Mouse (Mus musculus) heart, embryonic 15.5 days (tissue): ENCODE results near the gene Myh7. TPM values are rescaled to one million over a fixed set of nuclear protein-coding genes. Genes with fewer than 3 reads are reported as not detected.
A peak's percentile ranks its signal among the peaks of the same experiment; 100 is the strongest.

ENCODE experiments used
- ATAC-seq: fragments of 200-750 bp; cut with Nextera tagmentation; replicated peaks from 2 replicates; pipeline ENCODE4 v1.8.0; 2017; ENCODE audit warnings: low read depth, moderate TSS enrichment; ENCODE audit not compliant: insufficient number of reproducible peaks, insufficient read depth, low FRiP score
- H3K27ac ChIP-seq: fragments of 300-500 bp; sonication (generic); 2 replicates; pipeline ENCODE4 v1.5.1; 2015; ENCODE audit warnings: mild to moderate bottlenecking, inconsistent platforms
- H3K27me3 ChIP-seq: fragments of 300-500 bp; sonication (generic); 2 replicates; pipeline ENCODE4 v1.6.1; 2015; ENCODE audit warnings: inconsistent platforms
- H3K36me3 ChIP-seq: fragments of 300-500 bp; sonication (generic); 2 replicates; pipeline ENCODE4 v1.6.1; 2015; ENCODE audit warnings: mild to moderate bottlenecking, inconsistent platforms
- H3K4me1 ChIP-seq: fragments of 300-500 bp; sonication (generic); replicated peaks from 2 replicates; pipeline ENCODE4 v1.6.1; 2015; ENCODE audit warnings: inconsistent platforms
- H3K4me2 ChIP-seq: fragments of 300-500 bp; sonication (generic); 2 replicates; pipeline ENCODE4 v1.6.1; 2015; ENCODE audit warnings: inconsistent platforms, mild to moderate bottlenecking, moderate library complexity
- H3K4me3 ChIP-seq: fragments of 300-500 bp; sonication (generic); 2 replicates; pipeline ENCODE4 v1.5.1; 2015; ENCODE audit warnings: mild to moderate bottlenecking, inconsistent platforms
- H3K9ac ChIP-seq: fragments of 300-500 bp; sonication (generic); 2 replicates; pipeline ENCODE4 v1.6.1; 2015; ENCODE audit warnings: mild to moderate bottlenecking, inconsistent platforms
- H3K9me3 ChIP-seq: fragments of 300-500 bp; sonication (generic); replicated peaks from 2 replicates; pipeline ENCODE4 v1.6.1; 2016; ENCODE audit warnings: inconsistent platforms
- WGBS: fragments of 180-500 bp; shearing (Covaris S2); methylation state at CpG from one replicate; pipeline ENCODE4 v1.1.7; 2015; ENCODE audit warnings: mixed read lengths; 5-methylcytosine and 5-hydroxymethylcytosine counted together
- polyA plus RNA-seq: library from polyadenylated mRNA; unstranded; fragments of >200 nt; fragmentation: Nextera tagmentation; extraction: Ambion mirVana; gene quantifications from 2 replicates; pipeline ENCODE4 v1.2.1, GENCODE M21; 2015

Gene Myh7
- polyA plus RNA-seq, 1 experiment from 2014 or later = 4,914 TPM

- H3K9ac ChIP-seq = no peak overlapping the region
- H3K27ac ChIP-seq = no peak overlapping the region
- no peaks in the 10 kb centered on the region for H3K27me3 ChIP-seq
- peaks cover 48% of the 10 kb centered on the region for H3K36me3 ChIP-seq
- no peaks in the 10 kb centered on the region for H3K9me3 ChIP-seq
- ATAC-seq = no peak
- no peak overlapping the region for H3K4me3 ChIP-seq
- H3K4me2 ChIP-seq = no peak overlapping the region
- WGBS = 80% methylated on average over 8 of the region's 8 CpGs
- H3K4me1 ChIP-seq = peaks cover 4% of the 10 kb centered on the region; the same call in 1 of the 2 replicates
These were observed 51.9 kb downstream of the Myh7 start for GRCm38 (mm10) chr14:54942479-54942878.

GRCm38 (mm10) chr14:54941024-54941978, 53.1 kb downstream of the Myh7 start:
- Histone ChIP-seq H3K27me3 (no peaks in the 10 kb centered on the region; the same call in 1 of the 2 replicates), H3K4me2 (no peak overlapping the region), H3K9me3 (no peaks in the 10 kb centered on the region), H3K36me3 (peaks cover 40% of the 10 kb centered on the region), H3K4me1 (peaks cover 11% of the 10 kb centered on the region), H3K27ac (no peak overlapping the region), H3K9ac (no peak overlapping the region), H3K4me3 (no peak overlapping the region)
- WGBS = 58% methylated on average over 13 of the region's 13 CpGs
- ATAC-seq = no peak

- H3K27ac ChIP-seq = peak overlapping the region; percentile 58
- peak overlapping the region; percentile 24; the same call in 1 of the 2 replicates for H3K9ac ChIP-seq
- peaks cover 7% of the 10 kb centered on the region for H3K4me1 ChIP-seq
- no peak for ATAC-seq
- H3K9me3 ChIP-seq = no peaks in the 10 kb centered on the region
- 54% methylated on average over 3 of the region's 3 CpGs for WGBS
- H3K27me3 ChIP-seq = no peaks in the 10 kb centered on the region; the same call in 1 of the 2 replicates
- H3K36me3 ChIP-seq = peaks cover 36% of the 10 kb centered on the region
- H3K4me2 ChIP-seq = no peak overlapping the region
- no peak overlapping the region for H3K4me3 ChIP-seq
These were observed 54.3 kb downstream of the Myh7 start for GRCm38 (mm10) chr14:54940176-54940530.

GRCm38 (mm10) chr14:54939434-54940175, 54.8 kb downstream of the Myh7 start:
- peaks cover 32% of the 10 kb centered on the region for H3K36me3 ChIP-seq

GRCm38 (mm10) chr14:54938431-54939219, 55.8 kb downstream of the Myh7 start:
- Histone ChIP-seq H3K4me2 (no peak overlapping the region), H3K9ac (no peak overlapping the region), H3K9me3 (no peaks in the 10 kb centered on the region), H3K4me1 (peaks cover 7% of the 10 kb centered on the region), H3K4me3 (no peak overlapping the region), H3K36me3 (peaks cover 27% of the 10 kb centered on the region), H3K27ac (0 out of 2 replicates have a peak overlapping the region, but pooled peaks have one; percentile 4), H3K27me3 (no peaks in the 10 kb centered on the region; the same call in 1 of the 2 replicates)
- 54% methylated on average over 15 of the region's 15 CpGs for WGBS
- peak; percentile 32 for ATAC-seq

More at GRCm38 (mm10) chr14:54939434-54940175, 54.8 kb downstream of the Myh7 start:
- no peaks in the 10 kb centered on the region; the same call in 1 of the 2 replicates for H3K27me3 ChIP-seq
- H3K4me3 ChIP-seq = no peak overlapping the region
- 38% methylated on average over 12 of the region's 12 CpGs for WGBS
- no peaks in the 10 kb centered on the region for H3K9me3 ChIP-seq
- peaks cover 7% of the 10 kb centered on the region for H3K4me1 ChIP-seq
- no peak overlapping the region for H3K9ac ChIP-seq
- ATAC-seq = peak; percentile 43; the same call in 1 of the 2 replicates
- H3K4me2 ChIP-seq = no peak overlapping the region
- H3K27ac ChIP-seq = peak overlapping the region; percentile 58

- 68% methylated on average over 16 of the region's 16 CpGs for WGBS
- no peak for ATAC-seq
- H3K4me3 ChIP-seq = no peak overlapping the region
These were observed 56.9 kb downstream of the Myh7 start for GRCm38 (mm10) chr14:54937361-54938182.

GRCm38 (mm10) chr14:54936831-54937160, 57.6 kb downstream of the Myh7 start:
- WGBS = 35% methylated on average over 6 of the region's 6 CpGs
- H3K36me3 ChIP-seq = peaks cover 9% of the 10 kb centered on the region; the same call in 1 of the 2 replicates
- no peak overlapping the region for H3K4me3 ChIP-seq
- H3K4me2 ChIP-seq = no peak overlapping the region
- peak overlapping the region; percentile 43 for H3K27ac ChIP-seq
- H3K9me3 ChIP-seq = no peaks in the 10 kb centered on the region
- ATAC-seq = no peak
- no peak overlapping the region for H3K9ac ChIP-seq
- peaks cover 13% of the 10 kb centered on the region for H3K4me1 ChIP-seq
- no peaks in the 10 kb centered on the region; the same call in 1 of the 2 replicates for H3K27me3 ChIP-seq

More at GRCm38 (mm10) chr14:54937361-54938182, 56.9 kb downstream of the Myh7 start:
- 0 out of 2 replicates have a peak overlapping the region, but pooled peaks have one; percentile 4 for H3K27ac ChIP-seq
- H3K9ac ChIP-seq = no peak overlapping the region
- no peaks in the 10 kb centered on the region; the same call in 1 of the 2 replicates for H3K27me3 ChIP-seq
- H3K36me3 ChIP-seq = peaks cover 17% of the 10 kb centered on the region; the same call in 1 of the 2 replicates
- H3K9me3 ChIP-seq = no peaks in the 10 kb centered on the region
- peaks cover 13% of the 10 kb centered on the region for H3K4me1 ChIP-seq
- no peak overlapping the region for H3K4me2 ChIP-seq

GRCm38 (mm10) chr14:54935904-54936830, 58.3 kb downstream of the Myh7 start, which contains the start of gene Cmtm5:
Gene Cmtm5 (plus strand): TSS chr14:54936261.
- Histone ChIP-seq H3K27ac (peak within 1 kb of the TSS; percentile 43), H3K4me1 (peaks cover 13% of the 10 kb centered on the region), H3K4me2 (no peak within 1 kb of the TSS), H3K27me3 (no peaks in the 10 kb centered on the region; the same call in 1 of the 2 replicates), H3K9ac (no peak within 1 kb of the TSS), H3K4me3 (no peak within 1 kb of the TSS), H3K36me3 (peaks cover 3% of the 10 kb centered on the region; the same call in 1 of the 2 replicates), H3K9me3 (no peaks in the 10 kb centered on the region)
- ATAC-seq = no peak
- WGBS = 21% methylated on average over 8 of the region's 8 CpGs

GRCm38 (mm10) chr14:54932645-54933150, 61.7 kb downstream of the Myh7 start, which contains the start of gene Il25:
Gene Il25 (plus strand): TSS chr14:54932695.
- Histone ChIP-seq H3K4me2 (no peak within 1 kb of the TSS), H3K4me1 (peaks cover 24% of the 10 kb centered on the region), H3K27me3 (peaks cover 6% of the 10 kb centered on the region), H3K9ac (no peak within 1 kb of the TSS), H3K27ac (no peak within 1 kb of the TSS), H3K4me3 (no peak within 1 kb of the TSS), H3K36me3 (no peaks in the 10 kb centered on the region), H3K9me3 (no peaks in the 10 kb centered on the region)
- 34% methylated on average over 6 of the region's 6 CpGs for WGBS
- ATAC-seq = no peak
